Mouse (Mus musculus) layer of hippocampus, postnatal 10 days (tissue): ENCODE results near the gene Miga1. TPM values are rescaled to one million over a fixed set of nuclear protein-coding genes. Genes with fewer than 3 reads are reported as not detected.

Experiments
- DNase-seq, 2 experiments: peaks; one replicate each; pipeline ENCODE4 v3.0.0; 2021; ENCODE audit warnings: low spot score in 2 of 2
- long read RNA-seq: library from polyadenylated mRNA; stranded (forward); transcript quantifications from one replicate; pipeline ENCODE4 v2.0.0, GENCODE M21; 2023
- total RNA-seq, 2 experiments: library from RNA; stranded (reverse); gene quantifications; 2 replicates each; pipeline ENCODE4 v1.2.3; 2021

Miga1 gene
- 10 to 100 TPM; 73.3 to 76.5 TPM for total RNA-seq
- long read RNA-seq, full-length matches to known transcripts: 10 of 21 reads
- long read RNA-seq, partial matches to known transcripts: 3 of 21 reads
- long read RNA-seq, other reads (novel, unspliced or antisense): 8 of 21 reads

DNA sequence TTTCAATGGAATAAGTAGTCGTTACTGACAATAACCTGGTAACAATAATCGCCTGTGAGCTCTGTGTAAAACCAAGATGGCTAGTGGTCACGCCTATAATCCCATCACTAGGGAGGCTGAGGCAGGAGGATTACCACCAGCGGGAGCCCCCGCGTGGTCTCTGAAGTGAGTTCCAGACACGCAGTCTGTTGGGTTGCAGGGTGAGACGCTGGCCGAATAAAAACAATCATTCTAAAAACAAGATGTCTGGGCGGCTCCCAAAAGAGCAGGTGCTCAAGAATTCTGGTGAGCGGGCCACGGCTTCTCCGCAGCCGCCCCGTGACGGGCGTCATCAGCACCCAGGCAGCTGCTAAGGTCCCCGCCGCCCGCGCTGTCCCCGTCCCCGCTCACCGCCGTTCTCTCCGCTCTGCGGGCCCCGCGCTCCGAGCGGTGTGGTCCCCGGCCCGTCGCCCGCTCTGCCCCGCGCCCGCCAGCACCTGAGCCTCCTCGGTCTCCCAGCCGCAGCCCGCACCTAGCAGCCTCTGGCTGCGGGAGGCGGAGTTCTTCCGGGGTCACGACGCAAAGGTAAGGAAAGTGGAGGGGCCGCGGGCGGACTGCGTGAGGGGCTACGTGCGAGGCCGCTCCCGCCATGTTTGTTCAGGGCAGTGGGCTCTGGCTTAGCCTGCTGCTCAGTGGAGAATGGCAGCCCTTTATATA lies at the start of gene Miga1:
TSS of gene Miga1 (minus strand) at position 546 of the 696 bp plus-strand sequence.
- DNase-seq: peak; percentile 81 to 88

- no peak for DNase-seq
These were observed 43.9 kb upstream of the Miga1 start for GRCm38 (mm10) chr3:152384106-152384505.

GRCm38 (mm10) chr3:152376063-152376462 lies 35.9 kb upstream of the Miga1 start:
- DNase-seq: no peak

GRCm38 (mm10) chr3:152364181-152364580 lies 24.0 kb upstream of the Miga1 start:
- no peak for DNase-seq

DNA sequence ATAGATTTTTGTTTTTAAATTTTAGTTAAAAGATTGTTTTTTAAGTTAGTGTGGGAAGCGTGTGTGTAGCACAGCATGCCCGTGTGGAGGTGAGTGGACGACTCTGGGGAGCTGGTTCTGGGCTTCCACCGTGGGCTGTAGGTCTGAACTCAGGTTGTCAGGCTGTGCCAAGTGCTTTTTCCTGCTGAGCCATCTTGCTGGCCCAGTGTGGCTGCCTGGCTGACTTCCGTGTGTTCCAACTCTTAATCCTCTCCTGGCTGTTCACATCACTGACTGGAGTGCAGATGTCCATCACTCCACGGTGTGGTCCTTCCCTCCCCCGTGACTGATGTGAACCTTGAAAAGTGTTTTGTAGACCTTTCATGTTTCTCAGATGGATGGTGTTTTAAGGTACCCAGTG lies 18.9 kb upstream of the Miga1 start:
- DNase-seq: no peak

DNA sequence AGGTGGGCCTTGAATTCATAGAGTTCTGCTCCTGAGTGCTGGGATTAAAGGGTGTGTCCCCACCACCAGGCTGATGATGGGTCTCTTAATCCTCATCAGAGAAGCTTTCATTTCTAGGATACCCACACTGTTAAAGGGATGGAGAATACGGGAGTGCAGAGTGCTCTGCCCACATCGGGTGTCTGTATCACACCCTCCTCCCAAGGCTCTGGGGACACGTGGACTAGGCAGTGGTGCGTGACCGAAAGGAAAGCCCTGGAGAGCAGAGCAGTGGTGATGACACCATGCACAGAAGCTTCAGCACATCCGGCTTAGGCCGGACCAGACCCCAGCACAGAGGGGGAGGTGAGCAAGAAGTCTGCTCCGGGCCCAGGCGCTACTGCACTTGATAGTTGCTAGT lies 16.5 kb upstream of the Miga1 start:
- no peak for DNase-seq

- no peak for DNase-seq
These were observed 15.2 kb upstream of the Miga1 start for GRCm38 (mm10) chr3:152355361-152355760.

DNA sequence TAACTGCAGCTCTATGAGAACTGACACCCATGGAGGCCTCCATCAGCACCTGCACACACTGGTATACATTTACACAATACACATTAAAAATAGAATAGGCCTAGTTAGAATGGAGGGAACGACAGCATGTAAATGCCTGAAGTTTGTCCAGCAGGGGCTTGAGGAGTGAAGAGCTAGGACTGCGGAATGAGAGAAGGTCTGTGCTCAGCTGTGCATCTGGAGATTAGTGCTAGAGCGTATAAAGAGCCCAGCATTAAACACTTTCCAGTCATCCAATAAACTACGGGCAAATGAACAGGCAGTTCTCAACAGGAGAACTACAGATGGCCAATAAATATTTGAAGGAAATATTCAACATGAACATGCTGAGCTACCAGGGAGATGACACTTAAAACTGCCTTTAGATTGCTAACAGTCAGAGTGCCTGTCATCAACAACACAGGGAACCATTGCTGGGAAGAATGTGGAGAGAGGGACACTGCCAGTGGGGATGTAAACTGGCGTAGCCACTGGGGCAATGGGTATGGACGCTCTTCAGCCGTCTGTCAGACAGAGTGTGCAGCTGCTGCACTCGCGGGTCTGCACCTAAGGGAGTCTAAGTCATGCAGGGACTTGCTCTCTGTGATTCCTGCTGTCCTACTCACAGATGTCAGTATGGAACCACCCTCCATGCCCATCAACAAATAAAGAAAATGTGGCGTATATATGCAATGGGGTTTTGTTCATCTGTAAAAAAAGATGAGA lies 13.4 kb upstream of the Miga1 start:
- DNase-seq: no peak

DNA sequence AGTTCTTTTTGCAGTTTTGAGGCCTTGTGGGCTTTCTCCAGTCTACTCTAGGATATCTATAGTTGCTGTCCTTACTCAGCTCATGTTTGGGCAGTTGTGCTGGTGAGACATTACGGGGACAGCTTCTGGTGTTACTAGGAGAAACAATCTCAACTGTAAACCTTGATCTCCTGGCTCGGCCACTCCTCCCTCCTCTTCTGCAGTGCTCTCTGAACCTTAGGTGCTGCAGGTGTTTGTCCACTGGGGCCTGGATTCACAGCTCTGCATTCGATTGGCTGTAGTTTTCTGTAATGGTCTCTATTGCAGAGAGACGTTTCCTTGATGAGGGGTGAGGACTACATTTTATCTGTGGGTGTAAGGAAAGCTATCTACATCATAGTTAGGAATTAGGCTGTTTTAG lies 12.1 kb upstream of the Miga1 start:
- DNase-seq: no peak

DNA sequence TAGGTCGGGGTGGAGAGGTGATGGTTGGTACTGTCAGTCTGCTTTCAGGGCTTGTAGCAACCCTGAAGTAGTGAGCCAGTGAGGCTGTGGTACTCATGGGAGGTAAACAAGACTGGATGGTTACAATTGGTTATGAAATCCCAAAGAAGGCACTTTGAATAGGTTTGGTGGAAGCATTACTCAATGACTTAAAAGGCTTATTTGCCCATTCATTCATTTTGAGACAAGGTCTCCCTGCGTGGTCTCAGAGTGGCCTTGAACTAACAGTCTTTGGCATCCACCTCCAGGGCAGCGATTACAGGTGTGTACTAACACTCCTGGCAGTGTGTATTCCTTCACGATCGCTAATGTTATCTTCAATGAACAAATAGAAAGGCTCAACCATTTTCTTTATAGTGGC lies 10.8 kb upstream of the Miga1 start:
- DNase-seq: no peak

DNA sequence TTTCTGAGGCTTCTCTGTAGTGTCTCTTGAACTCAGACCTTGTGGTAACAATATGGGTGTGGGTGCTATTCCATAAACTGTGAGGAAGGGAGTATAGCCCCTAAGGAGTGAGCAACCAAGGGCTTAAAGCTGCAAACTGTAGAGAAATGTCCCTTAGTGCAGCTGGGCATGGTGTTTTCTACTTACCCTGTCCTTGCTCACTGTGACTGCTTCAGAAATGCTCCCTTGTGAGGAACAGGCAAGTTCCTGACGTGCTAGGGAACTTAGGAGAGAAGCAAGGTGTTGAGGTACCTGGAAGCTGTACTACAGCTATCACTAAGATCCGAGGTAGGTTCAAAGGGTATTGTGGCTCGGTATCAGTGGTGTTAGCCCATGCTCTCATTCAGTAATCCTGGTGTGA lies 10.2 kb upstream of the Miga1 start:
- DNase-seq: no peak

- DNase-seq: no peak
These were observed 8.0 kb upstream of the Miga1 start for GRCm38 (mm10) chr3:152348011-152348830.

GRCm38 (mm10) chr3:152347227-152347626 lies 7.0 kb upstream of the Miga1 start:
- no peak for DNase-seq

- DNase-seq: peak in 1 of 2 experiments; percentile 48
These were observed 6.5 kb upstream of the Miga1 start for GRCm38 (mm10) chr3:152346633-152347141.

GRCm38 (mm10) chr3:152345732-152346632 lies 5.8 kb upstream of the Miga1 start, which contains the start of gene Usp33:
Gene Usp33 (plus strand): TSS chr3:152346478.
- DNase-seq: peak; percentile 94 to 96

GRCm38 (mm10) chr3:152342961-152343517 lies 2.8 kb upstream of the Miga1 start:
- DNase-seq: no peak

DNA sequence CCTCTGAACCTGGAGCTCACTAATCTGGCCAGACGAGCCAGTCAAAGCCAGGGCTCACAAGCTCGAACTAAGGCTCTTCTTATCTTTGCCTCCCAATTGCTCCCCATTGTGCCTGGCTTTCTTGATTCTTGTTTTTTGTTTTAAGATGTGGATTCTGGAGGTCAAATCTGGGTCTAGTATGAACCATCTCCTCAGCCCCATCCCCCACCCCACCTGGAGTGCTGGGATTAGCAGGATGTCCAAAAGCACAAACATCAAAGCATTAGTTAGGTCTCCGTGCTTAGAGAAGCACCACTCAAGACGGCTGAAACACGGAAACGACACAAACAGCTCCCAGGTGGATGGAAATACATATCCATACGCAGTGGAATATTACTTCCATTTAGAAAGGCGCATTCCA lies 4.1 kb downstream of the Miga1 start:
- no peak for DNase-seq

- no peak for DNase-seq
These were observed 6.6 kb downstream of the Miga1 start for GRCm38 (mm10) chr3:152333641-152334040.

- no peak for DNase-seq
These were observed 7.5 kb downstream of the Miga1 start for GRCm38 (mm10) chr3:152332545-152333300.
